Mouse (Mus musculus): ENCODE data around the gene Csnk1d. TPM values are rescaled to one million over a fixed set of nuclear protein-coding genes. Genes with fewer than 3 reads are reported as not detected.
A peak's percentile ranks its signal among the peaks of the same experiment; 100 is the strongest.

Gene Csnk1d
- polyA plus RNA-seq, 1 experiment from 2014 or later = 99.8 TPM

GRCm38 (mm10) chr11:120945926-120946325 lies 45.2 kb downstream of the Csnk1d start:
- Histone ChIP-seq H3K27me3 (ENCODE audit: insufficient read depth, poor library complexity, severe bottlenecking) (peaks cover 9% of the 10 kb centered on the region; the same call in 1 of the 2 replicates), H3K4me3 (no peak overlapping the region), H3K27ac (no peak overlapping the region), H3K4me1 (peaks cover 28% of the 10 kb centered on the region), H3K36me3 (no peaks in the 10 kb centered on the region), H3K9me3 (no peaks in the 10 kb centered on the region)
- WGBS = 87% methylated on average over 5 of the region's 5 CpGs
- no peak for DNase-seq (ENCODE audit: low spot score)

- no peak overlapping the region for H3K27ac ChIP-seq
- H3K36me3 ChIP-seq = no peaks in the 10 kb centered on the region
- H3K27me3 ChIP-seq (ENCODE audit: insufficient read depth, poor library complexity, severe bottlenecking) = peaks cover 9% of the 10 kb centered on the region; the same call in 1 of the 2 replicates
- H3K4me3 ChIP-seq = no peak overlapping the region
- H3K4me1 ChIP-seq = peaks cover 22% of the 10 kb centered on the region
- DNase-seq (ENCODE audit: low spot score) = no peak
- WGBS = 72% methylated on average over 7 of the region's 7 CpGs
- no peaks in the 10 kb centered on the region for H3K9me3 ChIP-seq
These were observed 45.9 kb downstream of the Csnk1d start for GRCm38 (mm10) chr11:120945266-120945665.

GRCm38 (mm10) chr11:120940959-120941358 lies 50.2 kb downstream of the Csnk1d start:
- no peak overlapping the region for H3K27ac ChIP-seq
- WGBS = 88% methylated on average over 6 of the region's 6 CpGs
- H3K4me3 ChIP-seq = no peak overlapping the region
- H3K4me1 ChIP-seq = peaks cover 10% of the 10 kb centered on the region; the same call in 1 of the 2 replicates
- peaks cover 5% of the 10 kb centered on the region; the same call in 1 of the 2 replicates for H3K27me3 ChIP-seq (ENCODE audit: insufficient read depth, poor library complexity, severe bottlenecking)
- DNase-seq (ENCODE audit: low spot score) = no peak
- H3K36me3 ChIP-seq = no peaks in the 10 kb centered on the region
- no peaks in the 10 kb centered on the region for H3K9me3 ChIP-seq

GRCm38 (mm10) chr11:120939712-120940341 lies 51.3 kb downstream of the Csnk1d start:
- DNase-seq (ENCODE audit: low spot score) = no peak
- H3K4me1 ChIP-seq = peaks cover 10% of the 10 kb centered on the region; the same call in 1 of the 2 replicates
- peaks cover 5% of the 10 kb centered on the region; the same call in 1 of the 2 replicates for H3K27me3 ChIP-seq (ENCODE audit: insufficient read depth, poor library complexity, severe bottlenecking)
- no peaks in the 10 kb centered on the region for H3K36me3 ChIP-seq
- 42% methylated on average over 6 of the region's 6 CpGs for WGBS
- 0 out of 2 replicates have a peak overlapping the region, but pooled peaks have one; percentile 3 for H3K27ac ChIP-seq
- H3K4me3 ChIP-seq = no peak overlapping the region
- H3K9me3 ChIP-seq = no peaks in the 10 kb centered on the region

DNA sequence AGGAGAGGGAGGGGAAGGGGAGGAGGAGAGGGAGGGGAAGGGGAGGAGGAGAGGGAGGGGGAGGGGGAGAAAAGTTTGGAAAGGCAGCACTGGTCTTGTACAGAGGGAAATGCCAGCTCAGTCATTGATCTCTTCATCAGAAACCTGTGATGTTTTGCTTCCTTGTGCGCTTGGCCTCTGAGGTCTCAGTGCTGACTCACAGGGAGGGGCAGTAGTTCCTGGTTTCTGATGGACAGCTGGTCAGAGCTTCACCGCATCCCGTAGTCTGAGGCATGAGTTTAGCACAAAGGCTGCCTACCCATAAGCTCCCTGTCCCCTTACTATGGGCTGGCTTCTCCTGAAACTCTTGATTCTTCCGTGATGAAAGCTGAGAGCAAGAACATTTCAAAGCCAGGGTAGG lies 52.3 kb downstream of the Csnk1d start:
- no peak overlapping the region for H3K27ac ChIP-seq
- no peak for DNase-seq (ENCODE audit: low spot score)
- WGBS = 12% methylated on average over 4 of the region's 4 CpGs
- peaks cover 2% of the 10 kb centered on the region; the same call in 1 of the 2 replicates for H3K27me3 ChIP-seq (ENCODE audit: insufficient read depth, poor library complexity, severe bottlenecking)
- H3K9me3 ChIP-seq = no peaks in the 10 kb centered on the region
- H3K4me1 ChIP-seq = peaks cover 10% of the 10 kb centered on the region; the same call in 1 of the 2 replicates
- no peaks in the 10 kb centered on the region for H3K36me3 ChIP-seq
- no peak overlapping the region for H3K4me3 ChIP-seq

- Histone ChIP-seq H3K36me3 (no peaks in the 10 kb centered on the region), H3K9me3 (no peaks in the 10 kb centered on the region), H3K4me1 (peaks cover 14% of the 10 kb centered on the region), H3K4me3 (no peak overlapping the region), H3K27me3 (ENCODE audit: insufficient read depth, poor library complexity, severe bottlenecking) (no peaks in the 10 kb centered on the region), H3K27ac (0 out of 2 replicates have a peak overlapping the region, but pooled peaks have one; percentile 16)
- DNase-seq (ENCODE audit: low spot score) = no peak
- 82% methylated on average over 1 of the region's 1 CpGs for WGBS
These were observed 53.2 kb downstream of the Csnk1d start for GRCm38 (mm10) chr11:120937976-120938375.

GRCm38 (mm10) chr11:120932564-120933398 lies 58.3 kb downstream of the Csnk1d start, which contains the start of gene Ccdc57:
Gene Ccdc57 (minus strand): TSS chr11:120932872.
- Histone ChIP-seq H3K4me1 (peaks cover 7% of the 10 kb centered on the region), H3K9me3 (no peaks in the 10 kb centered on the region), H3K36me3 (peaks cover 6% of the 10 kb centered on the region; the same call in 1 of the 2 replicates), H3K4me3 (peak within 1 kb of the TSS; percentile 82), H3K27me3 (ENCODE audit: insufficient read depth, poor library complexity, severe bottlenecking) (no peaks in the 10 kb centered on the region), H3K27ac (peak within 1 kb of the TSS; percentile 95)
- DNase-seq (ENCODE audit: low spot score) = peak; percentile 94
- WGBS = 9% methylated on average over 44 of the region's 44 CpGs

DNA sequence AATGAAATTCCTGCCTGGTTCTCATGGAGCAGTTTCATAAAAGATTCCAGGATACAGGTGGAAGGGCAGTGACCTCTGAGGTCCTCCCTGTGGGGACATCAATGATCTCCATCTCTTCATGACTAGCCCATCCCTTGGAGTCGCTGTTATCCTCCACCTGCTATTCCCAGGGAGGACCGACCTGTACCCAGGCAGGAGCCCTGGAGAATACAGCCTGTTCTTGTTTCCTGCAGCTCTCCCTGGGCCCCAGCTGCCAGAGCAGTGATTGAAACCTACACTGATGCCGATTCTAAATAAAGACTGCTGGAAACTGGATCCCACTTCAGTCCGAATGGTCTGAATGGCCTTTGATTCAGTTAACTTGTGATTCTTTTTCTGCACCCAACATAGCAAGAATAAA lies 59.7 kb downstream of the Csnk1d start:
- H3K27me3 ChIP-seq (ENCODE audit: insufficient read depth, poor library complexity, severe bottlenecking) = no peaks in the 10 kb centered on the region
- WGBS = 81% methylated on average over 4 of the region's 4 CpGs
- peaks cover 10% of the 10 kb centered on the region; the same call in 1 of the 2 replicates for H3K36me3 ChIP-seq
- H3K4me3 ChIP-seq = no peak overlapping the region
- H3K4me1 ChIP-seq = peaks cover 7% of the 10 kb centered on the region
- no peak for DNase-seq (ENCODE audit: low spot score)
- no peaks in the 10 kb centered on the region for H3K9me3 ChIP-seq
- H3K27ac ChIP-seq = no peak overlapping the region

- H3K27ac ChIP-seq = no peak overlapping the region
- no peaks in the 10 kb centered on the region for H3K27me3 ChIP-seq (ENCODE audit: insufficient read depth, poor library complexity, severe bottlenecking)
- no peaks in the 10 kb centered on the region for H3K9me3 ChIP-seq
- peaks cover 33% of the 10 kb centered on the region; the same call in 1 of the 2 replicates for H3K36me3 ChIP-seq
- H3K4me1 ChIP-seq = peaks cover 14% of the 10 kb centered on the region
- DNase-seq (ENCODE audit: low spot score) = no peak
- 77% methylated on average over 4 of the region's 4 CpGs for WGBS
- no peak overlapping the region for H3K4me3 ChIP-seq
These were observed 62.7 kb downstream of the Csnk1d start for GRCm38 (mm10) chr11:120928468-120928867.

DNA sequence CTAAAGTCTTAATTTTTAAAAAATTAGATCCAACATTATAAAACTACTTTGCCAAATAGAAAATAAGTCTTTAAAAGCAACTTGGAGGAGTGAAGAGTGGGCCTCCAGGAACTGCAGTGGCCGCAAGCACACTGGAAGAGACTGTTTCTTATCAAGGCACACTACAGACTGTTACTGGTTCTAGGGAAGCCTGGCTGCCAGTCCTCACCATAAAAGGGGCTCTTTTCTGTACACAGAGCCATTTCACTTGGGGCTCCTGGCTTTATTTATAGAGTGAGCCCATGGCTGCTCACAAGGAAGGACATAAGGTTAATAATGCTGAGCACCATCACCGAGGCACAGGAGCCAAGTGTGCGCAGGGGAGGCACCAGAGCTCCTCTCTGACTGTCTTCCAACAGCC lies 68.6 kb downstream of the Csnk1d start:
- no peaks in the 10 kb centered on the region for H3K27me3 ChIP-seq (ENCODE audit: insufficient read depth, poor library complexity, severe bottlenecking)
- peak overlapping the region; percentile 71 for H3K27ac ChIP-seq
- H3K9me3 ChIP-seq = no peaks in the 10 kb centered on the region
- H3K4me1 ChIP-seq = peaks cover 10% of the 10 kb centered on the region
- WGBS = 54% methylated on average over 3 of the region's 3 CpGs
- no peak overlapping the region for H3K4me3 ChIP-seq
- peaks cover 64% of the 10 kb centered on the region for H3K36me3 ChIP-seq
- no peak for DNase-seq (ENCODE audit: low spot score)

- 93% methylated on average over 5 of the region's 5 CpGs for WGBS
- H3K36me3 ChIP-seq = peaks cover 59% of the 10 kb centered on the region
These were observed 73.4 kb downstream of the Csnk1d start for GRCm38 (mm10) chr11:120917756-120918155.

GRCm38 (mm10) chr11:120916477-120916876 lies 74.7 kb downstream of the Csnk1d start:
- Histone ChIP-seq H3K27ac (no peak overlapping the region), H3K4me1 (0 out of 2 replicates have a peak, but pooled peaks cover under 1% of the 10 kb centered on the region), H3K9me3 (no peaks in the 10 kb centered on the region), H3K27me3 (ENCODE audit: insufficient read depth, poor library complexity, severe bottlenecking) (no peaks in the 10 kb centered on the region), H3K36me3 (peaks cover 56% of the 10 kb centered on the region), H3K4me3 (no peak overlapping the region)
- 57% methylated on average over 3 of the region's 3 CpGs for WGBS
- no peak for DNase-seq (ENCODE audit: low spot score)

More at GRCm38 (mm10) chr11:120917756-120918155, 73.4 kb downstream of the Csnk1d start:
- Histone ChIP-seq H3K4me1 (0 out of 2 replicates have a peak, but pooled peaks cover 3% of the 10 kb centered on the region), H3K9me3 (no peaks in the 10 kb centered on the region), H3K27me3 (ENCODE audit: insufficient read depth, poor library complexity, severe bottlenecking) (no peaks in the 10 kb centered on the region), H3K27ac (no peak overlapping the region), H3K4me3 (no peak overlapping the region)
- no peak for DNase-seq (ENCODE audit: low spot score)

GRCm38 (mm10) chr11:120913796-120914195 lies 77.3 kb downstream of the Csnk1d start:
- 94% methylated on average over 4 of the region's 4 CpGs for WGBS
- H3K9me3 ChIP-seq = no peaks in the 10 kb centered on the region
- H3K36me3 ChIP-seq = peaks cover 32% of the 10 kb centered on the region
- no peaks in the 10 kb centered on the region for H3K4me1 ChIP-seq
- no peak overlapping the region for H3K4me3 ChIP-seq
- DNase-seq (ENCODE audit: low spot score) = no peak
- no peak overlapping the region for H3K27ac ChIP-seq
- H3K27me3 ChIP-seq (ENCODE audit: insufficient read depth, poor library complexity, severe bottlenecking) = no peaks in the 10 kb centered on the region

All from heart, embryonic 10.5 days (tissue).